Mouse (Mus musculus): Measurements from ENCODE around the gene Ikzf2.

GRCm38 (mm10) chr1:69555636-69556151 lies 131.4 kb downstream of the Ikzf2 start:
- no peak for TF ChIP-seq POLR2A (IDR thresholded peaks at IDR 0.05; ENCODE audit: control insufficient read depth, extremely low read depth, insufficient read depth, low read length, poor library complexity)
- no peak for TF ChIP-seq CTCF (IDR thresholded peaks at IDR 0.05; ENCODE audit: borderline replicate concordance, control insufficient read depth, extremely low read depth, insufficient read depth, low read length, poor library complexity)
